Mouse (Mus musculus) myocyte (in vitro differentiated cells): ENCODE measurements around the gene Gm49398. TPM values are rescaled to one million over a fixed set of nuclear protein-coding genes. Genes with fewer than 3 reads are reported as not detected.

Experiments used
- H3K27me3 ChIP-seq: one replicate; pipeline ENCODE4 v1.6.1; 2011; ENCODE audit not compliant: control insufficient read depth, insufficient read depth, insufficient read length
- H3K36me3 ChIP-seq: one replicate; pipeline ENCODE4 v1.6.1; 2011; ENCODE audit not compliant: control insufficient read depth, insufficient read depth
- H3K4me2 ChIP-seq: one replicate; pipeline ENCODE4 v1.6.1; 2011; ENCODE audit warnings: low read depth, control low read depth
- H3K4me3 ChIP-seq: one replicate; pipeline ENCODE4 v1.5.1; 2011; ENCODE audit warnings: mild to moderate bottlenecking, control low read depth, moderate library complexity
- H3K79me2 ChIP-seq: one replicate; pipeline ENCODE4 v1.6.1; 2011; ENCODE audit not compliant: control insufficient read depth, insufficient read depth
- H3ac ChIP-seq: one replicate; pipeline ENCODE4 v1.6.1; 2011; ENCODE audit not compliant: control insufficient read depth, insufficient read length
- CEBPB ChIP-seq: IDR thresholded peaks from 2 replicates; pipeline ENCODE4 v1.6.1; 2011; ENCODE audit warnings: mild to moderate bottlenecking, moderate library complexity; ENCODE audit not compliant: poor library complexity, insufficient read depth, severe bottlenecking
- E2F4 ChIP-seq: IDR thresholded peaks from one replicate; pipeline ENCODE4 v1.6.1; 2011; ENCODE audit warnings: mild to moderate bottlenecking, control low read depth, moderate library complexity; ENCODE audit not compliant: insufficient read depth
- MAX ChIP-seq: IDR thresholded peaks from one replicate; pipeline ENCODE4 v1.6.1; 2011; ENCODE audit warnings: low read depth, mild to moderate bottlenecking, control low read depth
- MYOD1 ChIP-seq, 3 experiments: IDR thresholded peaks; one replicate each; pipeline ENCODE4 v1.6.1; 2011; ENCODE audit warnings: control low read depth in 2 of 3, low read depth in 2 of 3, mild to moderate bottlenecking in 2 of 3, moderate library complexity in 1 of 3; ENCODE audit not compliant: insufficient read length in 2 of 3, control insufficient read depth in 1 of 3
- MYOG ChIP-seq, 3 experiments: IDR thresholded peaks; one replicate each; pipeline ENCODE4 v1.6.1; 2011; ENCODE audit warnings: control low read depth in 2 of 3, low read depth in 2 of 3, mild to moderate bottlenecking in 2 of 3; ENCODE audit not compliant: insufficient read length in 2 of 3, control insufficient read depth in 1 of 3, insufficient read depth in 1 of 3
- POLR2A ChIP-seq: IDR thresholded peaks from one replicate; pipeline ENCODE4 v1.6.1; 2011; ENCODE audit warnings: low read depth, mild to moderate bottlenecking, control low read depth, moderate library complexity; ENCODE audit not compliant: insufficient read length
- POLR2AphosphoS2 ChIP-seq: IDR thresholded peaks from one replicate; pipeline ENCODE4 v1.6.1; 2011; ENCODE audit warnings: low read depth, control low read depth; ENCODE audit not compliant: insufficient read length
- REST ChIP-seq: IDR thresholded peaks from one replicate; pipeline ENCODE4 v1.6.1; 2011; ENCODE audit warnings: mild to moderate bottlenecking, control low read depth, moderate library complexity; ENCODE audit not compliant: insufficient read depth, insufficient read length
- SRF ChIP-seq: IDR thresholded peaks from one replicate; pipeline ENCODE4 v1.6.1; 2011; ENCODE audit warnings: low read depth; ENCODE audit not compliant: control insufficient read depth, insufficient read length
- TCF12 ChIP-seq: IDR thresholded peaks from one replicate; pipeline ENCODE4 v1.6.1; 2011; ENCODE audit warnings: mild to moderate bottlenecking, control low read depth; ENCODE audit not compliant: poor library complexity, insufficient read depth, severe bottlenecking
- TCF3 ChIP-seq: IDR thresholded peaks from one replicate; pipeline ENCODE4 v1.6.1; 2011; ENCODE audit warnings: low read depth, control low read depth; ENCODE audit not compliant: insufficient read length
- USF1 ChIP-seq: IDR thresholded peaks from one replicate; pipeline ENCODE4 v1.6.1; 2011; ENCODE audit warnings: low read depth, mild to moderate bottlenecking, control low read depth, moderate library complexity
- polyA plus RNA-seq: library from polyadenylated mRNA; unstranded; fragments of >200 nt; fragmentation: generic; extraction: Trizol; gene quantifications from one replicate; pipeline ENCODE4 v1.2.1, GENCODE M21; 2012; ENCODE audit warnings: missing spikeins

The Gm49398 gene
- polyA plus RNA-seq: not detected

- no peak within 1 kb of the TSS for H3K4me3 ChIP-seq
- TF ChIP-seq TCF12 (no peak), MYOG (IDR thresholded peaks at IDR 0.05; ENCODE audit: control insufficient read depth in 1 of 3, insufficient read depth in 1 of 3, insufficient read length in 2 of 3, low read depth in 2 of 3) (no peak), USF1 (no peak), E2F4 (no peak), REST (no peak), SRF (no peak), POLR2AphosphoS2 (no peak), POLR2A (no peak), TCF3 (no peak), CEBPB (no peak), MYOD1 (IDR thresholded peaks at IDR 0.05; ENCODE audit: control insufficient read depth in 1 of 3, insufficient read length in 2 of 3, low read depth in 2 of 3) (no peak), MAX (no peak)
- no peaks in the 10 kb centered on the region for H3K79me2 ChIP-seq
- no peak within 1 kb of the TSS for H3K4me2 ChIP-seq
- H3K36me3 ChIP-seq: no peaks in the 10 kb centered on the region
- H3ac ChIP-seq: no peak within 1 kb of the TSS
- no peaks in the 10 kb centered on the region for H3K27me3 ChIP-seq
Measured at GRCm38 (mm10) chr13:61288739-61289138, at the start of gene Gm49398. Gene Gm49398, minus strand, starts transcription at chr13:61288839.

GRCm38 (mm10) chr13:61255258-61255657 is 33.4 kb downstream of the Gm49398 start, which contains the start of gene Cts8:
Gene Cts8, minus strand, starts transcription at chr13:61255358.
- no peaks in the 10 kb centered on the region for H3K27me3 ChIP-seq
- no peak within 1 kb of the TSS for H3ac ChIP-seq
- TF ChIP-seq E2F4 (no peak), MYOG (IDR thresholded peaks at IDR 0.05; ENCODE audit: control insufficient read depth in 1 of 3, insufficient read depth in 1 of 3, insufficient read length in 2 of 3, low read depth in 2 of 3) (no peak), SRF (no peak), REST (no peak), TCF3 (no peak), POLR2A (no peak), USF1 (no peak), MYOD1 (IDR thresholded peaks at IDR 0.05; ENCODE audit: control insufficient read depth in 1 of 3, insufficient read length in 2 of 3, low read depth in 2 of 3) (no peak), CEBPB (no peak), MAX (no peak), TCF12 (no peak), POLR2AphosphoS2 (no peak)
- no peak within 1 kb of the TSS for H3K4me2 ChIP-seq
- no peak within 1 kb of the TSS for H3K4me3 ChIP-seq
- H3K36me3 ChIP-seq: no peaks in the 10 kb centered on the region
- no peaks in the 10 kb centered on the region for H3K79me2 ChIP-seq

- H3ac ChIP-seq: no peak overlapping the region
- H3K4me2 ChIP-seq: no peak overlapping the region
- no peaks in the 10 kb centered on the region for H3K79me2 ChIP-seq
- H3K4me3 ChIP-seq: no peak overlapping the region
- H3K27me3 ChIP-seq: no peaks in the 10 kb centered on the region
- no peaks in the 10 kb centered on the region for H3K36me3 ChIP-seq
- TF ChIP-seq POLR2A (no peak), POLR2AphosphoS2 (no peak), MYOG (IDR thresholded peaks at IDR 0.05; ENCODE audit: control insufficient read depth in 1 of 3, insufficient read depth in 1 of 3, insufficient read length in 2 of 3, low read depth in 2 of 3) (no peak), SRF (no peak), MYOD1 (IDR thresholded peaks at IDR 0.05; ENCODE audit: control insufficient read depth in 1 of 3, insufficient read length in 2 of 3, low read depth in 2 of 3) (no peak), USF1 (no peak), E2F4 (no peak), TCF3 (no peak), MAX (no peak), TCF12 (no peak), REST (no peak), CEBPB (no peak)
Measured at GRCm38 (mm10) chr13:61241076-61241947, 47.3 kb downstream of the Gm49398 start.

GRCm38 (mm10) chr13:61203310-61203709 is 85.3 kb downstream of the Gm49398 start, which contains the start of gene Cts6:
Gene Cts6, minus strand, starts transcription at chr13:61203410.
- TF ChIP-seq MAX: no peak
- no peak for TF ChIP-seq TCF12
- TF ChIP-seq USF1: no peak
- no peak for TF ChIP-seq E2F4
- no peak for TF ChIP-seq POLR2AphosphoS2
- TF ChIP-seq POLR2A: no peak
- TF ChIP-seq REST: no peak
- TF ChIP-seq TCF3: no peak
- no peak for TF ChIP-seq MYOG (IDR thresholded peaks at IDR 0.05; ENCODE audit: control insufficient read depth in 1 of 3, insufficient read depth in 1 of 3, insufficient read length in 2 of 3, low read depth in 2 of 3)
- no peak for TF ChIP-seq MYOD1 (IDR thresholded peaks at IDR 0.05; ENCODE audit: control insufficient read depth in 1 of 3, insufficient read length in 2 of 3, low read depth in 2 of 3)
- TF ChIP-seq SRF: no peak
- Histone ChIP-seq H3K4me3 (no peak within 1 kb of the TSS), H3K79me2 (no peaks in the 10 kb centered on the region), H3K36me3 (no peaks in the 10 kb centered on the region), H3ac (no peak within 1 kb of the TSS), H3K4me2 (no peak within 1 kb of the TSS), H3K27me3 (no peaks in the 10 kb centered on the region)

Other genes with a start within 250 kb of the Gm49398 start
- not detected for gene Ctsq, start 248.2 kb downstream of the Gm49398 start, polyA plus RNA-seq
- not detected for gene Ctsr, start 124.6 kb downstream of the Gm49398 start, polyA plus RNA-seq
- gene Cts6, start 85.4 kb downstream of the Gm49398 start, polyA plus RNA-seq: not detected
- not detected for gene Cts8, start 33.5 kb downstream of the Gm49398 start, polyA plus RNA-seq
- not detected for gene Cts7, start 69.4 kb upstream of the Gm49398 start, polyA plus RNA-seq